Mouse (Mus musculus) heart, postnatal 0 days (tissue): ENCODE data around the gene Ptprn2. TPM values are rescaled to one million over a fixed set of nuclear protein-coding genes. Genes with fewer than 3 reads are reported as not detected.

Experiments used
- ATAC-seq: fragments of 200-750 bp; cut with Nextera tagmentation; 2 replicates; pipeline ENCODE4 v1.8.0; 2017; ENCODE audit warnings: low read depth, moderate number of reproducible peaks, moderate library complexity; ENCODE audit not compliant: insufficient read depth
- DNase-seq: peaks from one replicate; pipeline ENCODE4 v3.0.0-alpha.2; 2016; ENCODE audit warnings: low spot score
- H3K27ac ChIP-seq: fragments of 300-500 bp; sonication (generic); 2 replicates; pipeline ENCODE4 v1.5.1; 2014; ENCODE audit warnings: low read depth, mild to moderate bottlenecking
- H3K27me3 ChIP-seq: fragments of 300-500 bp; sonication (generic); 2 replicates; pipeline ENCODE4 v1.6.1; 2014; ENCODE audit warnings: low read length, mixed read lengths; ENCODE audit not compliant: control insufficient read depth, insufficient read depth
- H3K36me3 ChIP-seq: fragments of 300-500 bp; sonication (generic); replicated peaks from 2 replicates; pipeline ENCODE4 v1.6.1; 2014; ENCODE audit warnings: low read length, mixed read lengths; ENCODE audit not compliant: control insufficient read depth, insufficient read depth
- H3K4me1 ChIP-seq: fragments of 300-500 bp; sonication (generic); 2 replicates; pipeline ENCODE4 v1.6.1; 2014; ENCODE audit warnings: antibody characterized with exemption; ENCODE audit not compliant: control insufficient read depth, insufficient read depth
- H3K4me2 ChIP-seq: fragments of 300-500 bp; sonication (generic); 2 replicates; pipeline ENCODE4 v1.6.1; 2014; ENCODE audit warnings: low read depth, mild to moderate bottlenecking, low read length, moderate library complexity
- H3K4me3 ChIP-seq: fragments of 300-500 bp; sonication (generic); 2 replicates; pipeline ENCODE4 v1.5.1; 2014; ENCODE audit warnings: low read depth, low read length
- H3K9ac ChIP-seq: fragments of 300-500 bp; sonication (generic); replicated peaks from 2 replicates; pipeline ENCODE4 v1.6.1; 2014; ENCODE audit warnings: low read depth, low read length, mixed read lengths
- H3K9me3 ChIP-seq: fragments of 300-500 bp; sonication (generic); replicated peaks from 2 replicates; pipeline ENCODE4 v1.6.1; 2016; ENCODE audit warnings: low read length; ENCODE audit not compliant: control insufficient read depth
- CTCF ChIP-seq: IDR thresholded peaks from 2 replicates; pipeline ENCODE4 v1.5.1; 2016; ENCODE audit warnings: antibody characterized with exemption, control low read depth, low read depth
- EP300 ChIP-seq: IDR thresholded peaks from 2 replicates; pipeline ENCODE4 v1.6.1; 2016; ENCODE audit warnings: antibody characterized with exemption, low read depth
- WGBS: fragments of 180-500 bp; shearing (Covaris S2); extraction: QIAGEN DNeasy Blood & Tissue Kit; methylation state at CpG from one replicate; pipeline ENCODE4 v1.1.7; 2014; 5-methylcytosine and 5-hydroxymethylcytosine counted together
- polyA plus RNA-seq: library from polyadenylated mRNA; unstranded; fragments of >200 nt; fragmentation: Nextera tagmentation; extraction: Ambion mirVana; gene quantifications from 2 replicates; pipeline ENCODE4 v1.2.1, GENCODE M21; 2015
- total RNA-seq: library from RNA; depleted of rRNA; stranded (reverse); fragments of >200 nt; gene quantifications from 2 replicates; pipeline ENCODE4 v1.2.3, GENCODE M21; 2014; ENCODE audit warnings: low replicate concordance

Gene Ptprn2
- total and polyA plus RNA-seq, 2 experiments from 2014 or later, result not detected

GRCm38 (mm10) chr12:116628992-116629391, 143.5 kb downstream of the Ptprn2 start:
- DNase-seq (no peak), ATAC-seq (no peak)
- H3K27me3 ChIP-seq, result no peaks in the 10 kb centered on the region
- no peak overlapping the region for H3K4me3 ChIP-seq
- 64% methylated on average over 3 of the region's 3 CpGs for WGBS
- no peaks in the 10 kb centered on the region for H3K9me3 ChIP-seq
- H3K27ac ChIP-seq, result no peak overlapping the region
- H3K9ac ChIP-seq, result no peak overlapping the region
- no peak for TF ChIP-seq CTCF
- no peak for TF ChIP-seq EP300
- no peaks in the 10 kb centered on the region for H3K36me3 ChIP-seq
- no peak overlapping the region for H3K4me2 ChIP-seq
- H3K4me1 ChIP-seq, result no peaks in the 10 kb centered on the region

GRCm38 (mm10) chr12:116637498-116637897, 152.0 kb downstream of the Ptprn2 start:
- 49% methylated on average over 2 of the region's 2 CpGs for WGBS
- DNase-seq (no peak), ATAC-seq (no peak)
- no peak overlapping the region for H3K9ac ChIP-seq
- no peak for TF ChIP-seq CTCF
- TF ChIP-seq EP300, result no peak
- H3K36me3 ChIP-seq, result no peaks in the 10 kb centered on the region
- H3K4me1 ChIP-seq, result no peaks in the 10 kb centered on the region
- H3K9me3 ChIP-seq, result no peaks in the 10 kb centered on the region
- no peak overlapping the region for H3K27ac ChIP-seq
- H3K4me2 ChIP-seq, result no peak overlapping the region
- no peaks in the 10 kb centered on the region for H3K27me3 ChIP-seq
- no peak overlapping the region for H3K4me3 ChIP-seq

GRCm38 (mm10) chr12:116640871-116641270, 155.4 kb downstream of the Ptprn2 start:
- H3K4me3 ChIP-seq, result no peak overlapping the region
- H3K27me3 ChIP-seq, result no peaks in the 10 kb centered on the region
- no peaks in the 10 kb centered on the region for H3K4me1 ChIP-seq
- no peaks in the 10 kb centered on the region for H3K36me3 ChIP-seq
- no peaks in the 10 kb centered on the region for H3K9me3 ChIP-seq
- no peak overlapping the region for H3K4me2 ChIP-seq
- TF ChIP-seq CTCF (no peak), EP300 (no peak)
- H3K27ac ChIP-seq, result no peak overlapping the region
- no peak overlapping the region for H3K9ac ChIP-seq
- ATAC-seq, result no peak
- DNase-seq, result no peak
- 11% methylated on average over 4 of the region's 4 CpGs for WGBS

GRCm38 (mm10) chr12:116641339-116642190, 156.0 kb downstream of the Ptprn2 start:
- no peak for TF ChIP-seq CTCF
- TF ChIP-seq EP300, result no peak

GRCm38 (mm10) chr12:116642191-116642549, 156.7 kb downstream of the Ptprn2 start:
- no peak for TF ChIP-seq CTCF
- ATAC-seq, result no peak
- WGBS, result 54% methylated on average over 4 of the region's 4 CpGs

More at GRCm38 (mm10) chr12:116641339-116642190, 156.0 kb downstream of the Ptprn2 start:
- Histone ChIP-seq H3K9ac (no peak overlapping the region), H3K4me1 (no peaks in the 10 kb centered on the region), H3K4me2 (no peak overlapping the region), H3K27ac (no peak overlapping the region), H3K27me3 (no peaks in the 10 kb centered on the region), H3K36me3 (no peaks in the 10 kb centered on the region), H3K4me3 (no peak overlapping the region), H3K9me3 (no peaks in the 10 kb centered on the region)
- no peak for DNase-seq
- WGBS, result 27% methylated on average over 14 of the region's 14 CpGs
- ATAC-seq, result no peak

GRCm38 (mm10) chr12:116646771-116647170, 161.3 kb downstream of the Ptprn2 start:
- H3K4me1 ChIP-seq, result no peaks in the 10 kb centered on the region
- H3K9me3 ChIP-seq, result no peaks in the 10 kb centered on the region
- ATAC-seq (no peak), DNase-seq (no peak)
- H3K36me3 ChIP-seq, result no peaks in the 10 kb centered on the region
- H3K4me3 ChIP-seq, result no peak overlapping the region
- TF ChIP-seq EP300, result no peak
- peak; percentile 27 for TF ChIP-seq CTCF
- H3K9ac ChIP-seq, result no peak overlapping the region
- H3K27me3 ChIP-seq, result no peaks in the 10 kb centered on the region
- no peak overlapping the region for H3K4me2 ChIP-seq
- no peak overlapping the region for H3K27ac ChIP-seq

More at GRCm38 (mm10) chr12:116642191-116642549, 156.7 kb downstream of the Ptprn2 start:
- H3K4me2 ChIP-seq, result no peak overlapping the region
- H3K4me3 ChIP-seq, result no peak overlapping the region
- H3K9ac ChIP-seq, result no peak overlapping the region
- DNase-seq, result no peak
- H3K27me3 ChIP-seq, result no peaks in the 10 kb centered on the region
- H3K27ac ChIP-seq, result no peak overlapping the region
- no peaks in the 10 kb centered on the region for H3K36me3 ChIP-seq
- H3K9me3 ChIP-seq, result no peaks in the 10 kb centered on the region
- H3K4me1 ChIP-seq, result no peaks in the 10 kb centered on the region
